Mouse (Mus musculus): ENCODE measurements around the gene Itga8.

GRCm38 (mm10) chr2:12060034-12060723 is 241.5 kb downstream of the Itga8 start:
- TF ChIP-seq POLR2A (IDR thresholded peaks at IDR 0.05; ENCODE audit: control insufficient read depth, extremely low read depth, insufficient read depth, low read length, poor library complexity) (no peak), CTCF (IDR thresholded peaks at IDR 0.05; ENCODE audit: borderline replicate concordance, control insufficient read depth, extremely low read depth, insufficient read depth, low read length, poor library complexity) (no peak)

Measured in thymus, adult 2 months (tissue).